Mouse (Mus musculus): ENCODE results near the gene Rgl1.
A peak's percentile ranks its signal among the peaks of the same experiment; 100 is the strongest.

Rgl1 gene

DNA sequence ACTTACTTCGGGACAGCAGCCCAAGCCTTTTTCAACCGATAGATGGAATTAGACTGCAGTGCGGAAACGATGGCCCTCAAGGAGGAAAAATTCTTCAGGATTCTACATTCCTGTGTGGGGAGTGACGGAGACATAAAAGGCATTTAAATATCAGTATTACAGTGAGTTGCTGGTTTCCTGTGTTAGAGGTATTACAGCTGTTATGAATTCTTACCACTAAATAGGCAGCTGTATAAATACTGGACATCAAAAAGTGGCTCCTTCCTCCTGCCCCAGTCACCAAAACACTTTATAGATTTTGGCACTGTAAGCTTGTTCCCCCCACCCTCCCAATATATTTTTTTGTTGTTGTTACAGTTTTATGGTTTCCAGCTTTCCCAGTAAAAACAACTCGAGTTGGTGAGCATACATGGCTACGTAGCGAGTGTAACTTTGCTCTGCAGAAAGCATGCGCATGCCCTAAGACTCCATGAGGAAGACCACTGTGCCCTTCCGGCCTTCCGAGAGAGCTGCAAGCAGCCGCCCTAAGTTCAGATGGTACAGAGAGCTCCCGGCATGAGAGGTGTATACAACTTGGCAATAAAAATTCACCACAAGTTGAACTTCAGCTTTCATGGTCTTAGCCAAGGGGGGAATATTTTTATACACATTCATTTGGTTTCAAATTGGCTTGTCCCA is 217.0 kb downstream of the Rgl1 start:
- no peak for DNase-seq (ENCODE audit: low spot score in 2 of 2)

DNA sequence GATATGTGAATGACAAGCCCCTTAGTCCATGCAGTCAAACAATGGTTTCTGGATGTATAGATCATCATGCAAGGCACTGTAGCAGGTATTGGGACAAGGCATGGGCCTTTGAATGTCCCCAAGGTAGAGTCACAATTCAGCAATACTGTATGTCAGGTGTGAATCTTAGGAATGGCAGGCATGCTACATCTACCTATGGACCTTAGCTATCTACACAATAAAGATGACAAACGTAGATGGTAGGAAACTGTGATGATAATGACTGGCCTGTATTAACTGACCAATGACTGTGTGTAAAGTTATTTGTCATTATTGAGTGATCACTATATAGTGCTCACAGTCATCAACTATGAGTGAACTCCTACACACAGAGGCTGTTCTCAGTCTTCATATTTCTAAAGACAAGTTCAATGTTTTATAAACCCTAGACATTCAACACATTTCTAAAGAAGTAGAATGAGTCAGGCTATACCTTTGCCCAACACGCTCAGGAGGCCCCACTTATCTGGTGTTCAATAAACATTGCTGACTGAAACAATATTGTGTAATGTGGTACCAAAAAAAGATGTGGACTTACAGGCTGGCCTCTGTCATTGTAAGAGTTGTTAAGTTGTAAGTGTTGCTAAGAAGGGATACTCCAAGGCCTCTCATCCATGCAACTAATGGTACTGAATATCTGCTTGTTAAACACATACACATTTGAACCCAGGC is 222.5 kb downstream of the Rgl1 start:
- no peak for DNase-seq (ENCODE audit: low spot score in 2 of 2)

DNA sequence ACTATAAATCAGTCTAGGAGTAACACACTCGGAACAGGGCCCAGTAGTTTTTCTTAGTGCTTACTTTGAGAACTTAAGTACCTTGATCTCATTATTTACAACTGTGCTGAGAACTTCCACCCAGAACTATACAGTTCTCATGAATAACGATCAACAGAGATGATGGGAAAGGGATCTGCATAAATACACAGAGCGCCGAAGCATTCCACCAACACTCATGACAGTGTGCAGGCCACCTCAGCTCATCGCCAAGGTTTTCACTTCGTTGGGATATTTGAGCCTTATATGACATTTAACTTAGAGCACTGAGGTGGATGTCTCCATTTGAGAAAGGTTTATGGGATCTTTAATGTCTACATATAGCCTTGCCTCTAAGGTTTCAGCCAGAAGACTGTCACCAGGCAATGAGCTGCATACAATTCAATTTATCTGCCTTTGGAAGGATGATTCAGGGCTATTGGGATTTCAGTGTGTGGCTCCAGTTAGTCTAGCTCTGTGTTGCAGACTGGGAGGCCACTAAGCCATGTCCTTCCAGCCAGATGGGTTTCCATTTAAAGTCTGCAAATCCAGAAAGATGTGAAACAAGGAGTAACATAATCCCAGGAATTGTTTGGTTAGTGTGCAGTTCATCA is 223.3 kb downstream of the Rgl1 start:
- no peak for DNase-seq (ENCODE audit: low spot score in 2 of 2)

DNA sequence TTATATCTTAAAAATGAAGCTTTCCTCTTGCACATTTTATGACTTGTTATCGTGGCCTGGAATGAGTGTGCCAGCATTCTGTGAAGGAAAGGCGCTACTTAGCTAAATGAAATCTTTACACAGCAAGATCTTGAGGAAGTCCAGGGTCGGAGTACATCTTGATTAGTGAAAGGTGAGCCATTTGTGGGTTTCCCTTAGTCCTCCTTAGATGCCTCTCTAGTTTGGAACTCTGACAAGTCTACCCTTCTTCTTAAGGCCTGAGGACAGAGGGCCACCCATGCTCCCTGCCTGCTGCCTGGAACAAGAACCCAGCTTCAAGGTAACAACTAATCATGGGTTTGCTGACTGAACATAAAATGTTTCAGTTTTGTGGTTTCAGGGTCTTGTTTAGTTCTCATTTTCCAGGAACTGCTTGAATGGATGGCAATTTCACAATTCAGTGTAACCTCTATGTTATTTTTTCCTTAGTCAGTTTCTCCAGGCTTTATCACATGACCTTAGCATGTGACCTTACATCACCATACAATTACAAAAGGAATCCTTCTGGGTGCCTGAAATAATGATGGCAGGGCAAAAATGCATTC is 225.8 kb downstream of the Rgl1 start:
- no peak for DNase-seq (ENCODE audit: low spot score in 2 of 2)

DNA sequence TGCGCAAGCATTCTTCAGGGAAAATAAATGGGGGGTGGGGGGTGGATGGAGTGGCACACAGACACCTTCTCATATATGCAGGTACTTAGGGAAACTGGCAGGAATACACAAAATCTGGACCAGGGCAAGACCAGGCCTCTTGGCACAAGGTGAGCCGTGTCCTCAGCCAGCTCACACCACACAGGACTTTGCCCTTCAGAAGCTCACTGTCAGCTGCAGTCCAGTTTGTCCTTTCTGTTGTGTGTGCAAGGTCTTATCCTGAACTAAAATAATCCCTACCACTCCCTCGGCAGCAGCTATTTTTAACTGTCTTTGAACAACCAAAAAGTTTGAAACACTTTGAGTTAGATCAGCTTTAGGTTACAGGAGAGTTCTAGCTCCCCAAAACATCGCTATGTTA is 227.3 kb downstream of the Rgl1 start:
- no peak for DNase-seq (ENCODE audit: low spot score in 2 of 2)

DNA sequence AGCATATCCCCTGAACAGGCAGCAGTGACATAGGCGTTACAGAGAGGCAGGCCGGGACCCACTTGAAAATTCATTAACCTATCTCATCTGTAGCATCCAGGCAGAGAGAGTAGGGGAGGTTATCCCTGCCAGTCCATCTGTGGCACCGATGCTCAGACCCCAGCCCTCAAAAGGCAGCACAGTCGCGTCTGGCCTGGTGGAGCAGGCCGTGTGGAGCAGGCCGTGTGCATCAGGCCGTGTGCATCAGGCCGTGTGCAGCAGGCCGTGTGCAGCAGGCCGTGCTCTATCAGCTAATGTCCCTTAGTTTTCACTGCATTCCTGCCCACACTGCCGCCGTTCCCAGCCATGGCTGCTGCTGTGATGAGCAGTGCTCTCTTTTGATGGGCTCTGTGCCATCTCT is 229.0 kb downstream of the Rgl1 start:
- DNase-seq (ENCODE audit: low spot score in 2 of 2), result no peak

DNA sequence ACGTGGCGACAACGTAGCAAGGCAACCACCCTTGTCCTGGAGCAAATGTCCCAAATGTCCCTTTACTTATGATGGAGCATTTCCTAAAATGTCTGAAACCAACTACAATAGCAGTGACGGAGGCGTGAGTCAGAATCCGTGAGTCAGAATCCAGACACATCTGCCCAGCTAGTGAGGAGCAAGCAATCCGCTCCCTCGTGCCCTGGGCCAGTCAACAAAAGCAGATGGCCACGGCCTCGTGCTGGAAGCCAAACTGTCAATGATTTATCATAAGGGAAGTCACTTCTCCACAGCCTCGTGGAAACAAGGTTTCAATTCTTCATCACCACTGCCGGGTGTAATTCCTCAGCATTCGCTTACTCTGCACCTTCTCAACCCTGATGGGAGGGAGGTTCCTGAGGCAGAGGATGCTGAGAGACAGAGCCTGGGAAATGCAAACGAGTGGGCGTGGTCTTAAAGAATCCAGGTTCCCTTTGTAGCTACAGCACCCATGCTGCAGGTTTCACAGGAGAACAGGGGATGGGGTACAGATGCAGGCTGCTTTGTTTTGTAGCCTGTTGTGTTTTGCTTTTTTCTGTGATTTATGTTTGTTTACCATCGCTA is 229.6 kb downstream of the Rgl1 start:
- no peak for DNase-seq (ENCODE audit: low spot score in 2 of 2)

DNA sequence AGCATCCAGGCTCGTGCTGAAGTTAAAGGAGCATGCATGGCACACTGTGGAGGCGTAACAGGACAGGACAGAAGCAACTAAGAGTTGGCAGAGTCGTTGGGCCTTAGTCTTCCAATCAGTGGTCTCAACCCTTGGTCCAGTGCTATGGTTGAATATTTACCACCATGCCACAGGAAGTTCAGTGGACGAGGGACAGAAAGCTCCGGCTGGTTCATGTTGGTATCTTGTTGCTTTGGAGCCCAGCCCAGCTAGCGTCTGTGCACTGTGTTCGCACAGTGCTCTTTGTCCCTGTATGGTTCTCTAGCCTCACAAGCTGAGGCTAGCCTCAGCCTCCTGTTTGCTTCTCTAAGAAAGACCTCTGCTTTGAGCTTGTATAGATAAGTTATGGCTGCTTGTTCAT is 231.6 kb downstream of the Rgl1 start:
- DNase-seq (ENCODE audit: low spot score in 2 of 2), result no peak

DNA sequence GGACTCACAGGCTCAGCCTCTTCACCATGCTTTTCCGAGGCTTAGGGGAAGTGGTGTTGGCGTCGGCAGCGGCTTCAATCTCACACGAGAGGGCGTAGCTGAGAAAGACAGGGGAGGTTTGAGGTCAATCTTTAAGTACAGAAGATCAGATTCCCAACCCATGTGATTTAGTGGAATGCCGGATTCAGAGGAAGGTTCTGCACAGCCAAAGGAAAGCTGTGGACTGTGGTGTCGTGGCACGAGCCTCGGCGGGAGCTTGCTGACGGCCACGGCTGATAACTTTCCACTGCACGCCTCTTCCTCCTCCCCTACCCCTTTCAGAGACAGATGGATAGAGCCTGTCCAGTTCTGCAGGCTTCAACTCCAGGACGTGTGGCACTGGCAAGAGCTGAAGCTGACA is 234.7 kb downstream of the Rgl1 start:
- no peak for DNase-seq (ENCODE audit: low spot score in 2 of 2)

DNA sequence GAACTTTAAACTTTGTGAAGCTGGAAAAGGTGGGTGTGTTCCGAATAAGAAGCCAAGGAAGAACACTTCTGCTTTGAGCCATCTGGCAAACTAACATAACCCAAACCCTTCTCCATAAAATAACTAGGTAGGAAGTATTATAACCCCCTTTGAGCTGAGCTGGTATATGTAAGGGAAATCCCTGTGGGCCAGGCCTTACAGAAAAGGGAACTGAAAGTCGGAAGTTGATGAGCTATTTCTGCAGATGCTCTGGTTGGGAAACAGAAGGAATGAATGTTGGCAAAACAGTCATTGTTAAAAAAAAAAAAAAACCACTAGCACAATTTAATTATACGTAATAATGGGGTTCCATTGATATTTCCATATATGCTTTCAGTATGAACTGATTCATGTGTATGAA is 237.4 kb downstream of the Rgl1 start:
- DNase-seq (ENCODE audit: low spot score in 2 of 2), result no peak

DNA sequence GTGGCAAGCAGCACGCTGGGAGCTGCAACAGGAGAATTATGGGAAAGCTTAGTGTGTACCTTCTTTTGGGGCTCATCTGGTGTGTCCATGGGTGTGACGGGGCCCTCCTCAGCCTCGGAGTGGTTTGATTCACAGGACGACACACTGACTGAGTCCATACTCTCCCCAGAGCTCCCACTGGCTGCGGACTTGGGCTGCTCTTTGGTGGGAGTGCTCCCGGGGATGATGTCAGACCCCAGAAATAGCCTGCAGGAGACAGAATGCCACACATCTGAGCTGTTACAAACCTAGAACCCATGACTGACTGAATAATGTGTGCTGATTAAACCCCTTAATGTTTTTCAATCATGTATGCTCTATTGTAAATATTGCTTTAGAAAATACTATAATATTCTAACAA is 237.9 kb downstream of the Rgl1 start:
- no peak for DNase-seq (ENCODE audit: low spot score in 2 of 2)

DNA sequence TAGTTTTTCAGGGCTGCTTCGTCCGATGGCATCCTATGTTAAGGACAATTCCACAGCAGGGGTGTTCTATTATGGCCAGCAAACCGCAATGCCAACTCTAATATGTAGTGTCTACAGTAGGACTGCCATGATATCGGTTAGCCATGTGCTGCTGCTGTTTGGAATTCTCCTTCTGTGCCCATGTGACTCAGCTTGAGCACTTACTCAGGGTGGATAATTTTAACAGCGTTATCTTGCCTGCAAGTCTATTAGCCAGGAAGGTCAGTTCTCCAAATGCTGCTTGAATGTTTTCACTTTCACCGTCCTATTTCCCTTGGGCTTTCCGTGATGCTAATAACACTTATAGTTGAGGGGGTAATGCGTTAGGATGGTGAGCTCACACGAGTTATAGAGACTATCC is 240.0 kb downstream of the Rgl1 start:
- DNase-seq (ENCODE audit: low spot score in 2 of 2), result no peak

DNA sequence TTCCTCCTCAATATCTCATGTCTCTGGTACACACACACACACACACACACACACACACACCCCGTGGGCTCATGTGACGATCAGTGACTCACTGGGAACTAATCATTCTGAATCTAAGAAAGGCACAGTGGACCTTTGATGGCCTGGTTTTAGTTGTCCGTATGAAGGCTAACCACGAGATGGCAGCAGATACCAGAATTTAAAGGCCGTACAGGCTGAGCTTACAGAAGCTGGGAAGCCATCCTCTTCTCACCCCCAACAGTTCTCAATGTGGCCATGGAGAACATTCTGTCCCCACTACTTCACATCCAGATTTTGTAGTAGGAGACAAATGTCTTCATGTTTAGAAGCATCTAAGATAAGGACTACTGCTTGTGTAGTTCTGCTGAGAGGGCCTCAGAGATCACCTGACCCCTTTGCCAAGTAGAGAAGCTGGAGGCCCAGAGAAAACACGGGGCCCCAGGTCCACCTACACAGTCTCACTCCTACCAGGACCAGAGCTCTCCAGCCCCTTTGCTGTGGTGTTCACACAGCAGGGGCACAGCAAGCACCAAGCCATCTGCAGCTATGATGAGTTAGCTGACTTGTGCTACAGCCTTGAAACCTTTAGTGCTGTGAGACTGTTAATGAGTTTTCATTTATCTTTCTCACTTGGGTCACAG is 241.0 kb downstream of the Rgl1 start:
- DNase-seq (ENCODE audit: low spot score in 2 of 2), result peak; percentile 45 to 74

DNA sequence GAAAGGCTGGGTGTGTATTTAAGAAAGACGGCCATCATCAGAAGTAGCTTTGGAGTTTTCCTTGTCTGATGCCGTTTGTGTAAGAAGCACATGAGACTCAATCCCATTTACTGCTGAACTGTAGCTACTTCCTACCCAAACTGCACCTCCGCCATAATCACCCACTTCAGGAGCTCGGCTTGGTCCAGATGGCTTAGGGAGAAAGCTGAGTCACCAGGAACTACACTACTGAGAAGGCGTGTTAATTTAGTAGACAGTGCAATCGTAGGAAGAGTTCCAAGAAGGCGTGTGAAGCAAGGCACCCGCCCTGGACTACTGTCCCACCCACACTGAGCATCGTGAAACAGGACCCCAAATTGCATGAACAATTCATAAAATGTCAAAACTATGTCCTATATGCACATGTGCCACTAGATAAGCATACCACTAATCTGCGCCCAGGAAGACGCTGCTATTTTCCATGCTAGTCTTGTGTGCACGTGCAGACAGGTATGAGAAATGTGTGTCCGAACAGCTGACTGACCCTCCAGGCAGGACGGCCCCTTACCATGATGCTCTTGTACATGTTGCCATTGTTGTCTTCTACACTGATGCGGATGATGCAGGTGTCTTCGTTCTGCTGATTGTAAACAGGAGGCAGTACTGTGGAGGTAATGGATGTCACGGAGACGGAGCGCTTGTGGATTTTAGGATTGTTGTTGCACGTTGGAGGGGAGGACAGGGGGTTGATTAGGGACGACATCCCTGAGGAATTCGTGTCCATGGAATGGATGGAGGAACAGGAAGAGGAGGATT is 241.9 kb downstream of the Rgl1 start:
- no peak for DNase-seq (ENCODE audit: low spot score in 2 of 2)

DNA sequence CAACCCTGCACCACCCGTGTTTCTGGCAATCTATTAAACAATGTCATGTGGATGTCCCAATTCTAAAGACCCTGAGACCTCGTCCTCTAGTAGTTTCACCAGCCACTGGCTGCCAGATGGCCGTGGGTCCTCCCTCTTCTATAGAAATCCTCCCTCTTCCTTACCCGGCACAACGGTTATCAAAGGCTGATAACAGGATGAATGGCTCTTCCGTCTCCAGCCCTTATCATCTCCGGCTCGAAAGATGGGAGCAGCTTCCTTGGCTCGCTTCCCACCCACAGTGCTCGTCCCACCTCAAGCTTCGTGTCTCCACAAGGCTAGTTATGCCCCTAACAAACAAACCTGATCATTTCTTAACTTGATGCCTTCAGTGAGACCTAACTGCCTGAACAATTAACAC is 242.9 kb downstream of the Rgl1 start:
- no peak for DNase-seq (ENCODE audit: low spot score in 2 of 2)

DNA sequence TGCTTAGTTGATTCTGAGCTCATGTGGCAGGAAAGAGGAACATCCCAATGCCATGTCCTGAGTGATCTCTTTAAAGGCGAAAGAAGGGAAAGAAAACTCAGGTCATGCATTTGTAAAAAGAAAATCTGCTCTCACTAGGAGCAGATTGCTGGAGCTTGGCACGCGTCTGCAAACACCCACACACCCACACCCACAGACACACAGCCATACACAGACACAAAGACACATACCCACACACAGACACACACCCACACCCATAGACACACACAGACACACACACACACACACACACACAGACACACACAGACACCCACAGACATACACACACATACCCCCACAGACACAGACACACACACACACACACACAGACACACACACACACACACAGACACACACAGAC is 243.9 kb downstream of the Rgl1 start:
- no peak for DNase-seq (ENCODE audit: low spot score in 2 of 2)

DNA sequence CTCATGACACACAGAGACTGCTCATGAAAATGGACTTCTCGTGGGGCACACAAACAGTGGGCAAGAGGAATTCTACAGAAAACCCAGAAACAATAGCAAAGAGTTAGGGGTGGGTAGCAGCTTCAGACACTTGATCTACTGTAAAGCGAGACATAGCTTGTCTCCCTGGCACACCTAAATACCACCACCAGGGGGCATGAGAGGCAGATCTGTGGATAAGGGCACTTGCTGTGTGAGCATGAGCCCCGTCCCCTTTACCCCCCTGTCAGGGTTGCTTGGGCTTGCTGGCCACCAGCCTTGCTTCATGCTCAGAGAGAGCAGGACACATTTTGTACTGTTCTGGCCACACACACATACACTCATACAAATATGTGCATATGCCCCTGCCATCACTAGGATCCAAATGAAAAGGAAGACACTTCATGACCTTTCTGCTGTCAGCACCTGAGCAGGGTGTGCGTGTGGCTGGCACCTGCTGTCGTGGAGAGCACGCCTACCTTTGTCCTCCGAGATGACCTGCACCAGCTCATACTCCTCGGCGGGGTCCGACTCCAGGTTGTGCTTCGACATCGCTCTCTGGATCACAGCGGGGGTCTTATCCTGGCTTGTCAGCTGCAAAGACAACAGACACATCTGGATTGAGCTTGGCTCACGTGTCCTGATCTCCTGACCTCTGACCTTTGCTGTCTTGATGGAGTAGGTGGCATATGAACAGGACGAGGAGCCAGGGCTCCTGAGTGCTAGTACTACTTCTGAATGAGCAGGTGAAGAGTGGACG is 245.2 kb downstream of the Rgl1 start:
- peak; percentile 34 to 62 for DNase-seq (ENCODE audit: low spot score in 2 of 2)

DNA sequence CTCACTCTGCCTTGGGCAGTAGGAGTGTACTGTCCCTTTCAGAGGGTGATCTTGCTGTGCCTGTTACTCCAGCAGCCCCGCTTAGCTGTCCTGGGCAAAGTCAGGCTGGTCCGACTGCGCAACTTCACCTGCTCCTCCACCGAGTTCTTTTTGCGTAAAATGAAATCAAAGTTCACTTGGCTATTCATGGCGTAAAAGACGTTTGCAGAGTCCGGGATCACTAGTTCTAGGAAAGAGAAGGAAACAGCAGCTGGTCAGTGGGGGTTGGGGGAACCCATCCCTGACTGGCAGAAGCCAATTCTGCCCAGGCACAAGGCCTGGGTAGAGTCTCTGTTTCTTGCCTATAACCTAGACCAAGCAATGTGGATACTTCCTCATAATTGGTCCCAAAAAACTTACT is 247.2 kb downstream of the Rgl1 start:
- no peak for DNase-seq (ENCODE audit: low spot score in 2 of 2)

DNA sequence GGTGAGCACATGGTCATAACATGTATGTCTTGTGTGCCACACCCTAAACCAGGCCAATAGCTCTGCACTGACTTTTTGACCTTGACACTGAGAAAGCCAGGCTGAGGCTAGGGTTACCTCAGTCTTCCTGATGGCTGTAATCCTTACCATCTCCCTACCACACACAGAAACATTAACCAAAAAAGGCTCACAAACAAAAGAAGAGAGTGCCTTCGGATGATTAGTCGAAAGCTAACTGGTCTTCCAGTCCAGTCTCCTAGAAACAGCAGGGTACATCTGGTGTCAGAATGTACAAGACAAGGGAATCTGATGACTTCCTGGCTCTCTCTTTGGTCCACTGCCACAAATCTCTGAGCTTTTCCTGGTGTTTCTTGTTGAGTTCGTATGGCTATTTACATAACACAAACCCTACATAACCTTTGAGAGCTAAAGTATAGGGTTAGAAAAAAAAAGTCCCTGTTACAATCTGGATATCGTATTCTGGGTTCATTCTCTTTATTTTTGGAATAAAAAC is 249.0 kb downstream of the Rgl1 start:
- no peak for DNase-seq (ENCODE audit: low spot score in 2 of 2)

DNA sequence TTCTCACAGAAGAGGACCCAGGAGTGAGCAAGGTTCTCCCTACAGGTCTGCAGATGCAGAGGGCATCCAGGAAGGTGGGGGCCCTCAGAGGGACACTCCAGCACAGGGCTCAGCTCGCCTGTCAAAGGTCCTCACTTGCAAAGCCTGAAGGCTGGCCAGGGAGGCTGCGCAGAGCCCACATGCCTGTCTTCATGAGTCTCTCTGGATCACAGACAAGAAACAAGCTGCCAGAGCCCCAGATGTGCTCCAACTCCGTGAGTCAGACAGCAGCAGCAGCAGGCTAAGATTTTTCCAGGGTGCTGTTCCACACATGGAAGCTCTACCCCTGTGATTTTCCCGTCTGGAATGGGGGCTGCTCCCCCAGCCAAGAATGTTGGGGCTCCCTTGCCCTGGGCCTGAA is 251.9 kb downstream of the Rgl1 start:
- DNase-seq (ENCODE audit: low spot score in 2 of 2), result no peak
